Mouse (Mus musculus): ENCODE data around the gene Actrt3. TPM values are rescaled to one million over a fixed set of nuclear protein-coding genes. Genes with fewer than 3 reads are reported as not detected.
"Not testable (repeated sequence)": the region's sequence is repeated elsewhere in the genome, so short reads cannot be mapped to it uniquely, and the experiment has no call there.

The Actrt3 gene
- polyA plus RNA-seq, 1 experiment from 2014 or later: 0.14 TPM

DNA sequence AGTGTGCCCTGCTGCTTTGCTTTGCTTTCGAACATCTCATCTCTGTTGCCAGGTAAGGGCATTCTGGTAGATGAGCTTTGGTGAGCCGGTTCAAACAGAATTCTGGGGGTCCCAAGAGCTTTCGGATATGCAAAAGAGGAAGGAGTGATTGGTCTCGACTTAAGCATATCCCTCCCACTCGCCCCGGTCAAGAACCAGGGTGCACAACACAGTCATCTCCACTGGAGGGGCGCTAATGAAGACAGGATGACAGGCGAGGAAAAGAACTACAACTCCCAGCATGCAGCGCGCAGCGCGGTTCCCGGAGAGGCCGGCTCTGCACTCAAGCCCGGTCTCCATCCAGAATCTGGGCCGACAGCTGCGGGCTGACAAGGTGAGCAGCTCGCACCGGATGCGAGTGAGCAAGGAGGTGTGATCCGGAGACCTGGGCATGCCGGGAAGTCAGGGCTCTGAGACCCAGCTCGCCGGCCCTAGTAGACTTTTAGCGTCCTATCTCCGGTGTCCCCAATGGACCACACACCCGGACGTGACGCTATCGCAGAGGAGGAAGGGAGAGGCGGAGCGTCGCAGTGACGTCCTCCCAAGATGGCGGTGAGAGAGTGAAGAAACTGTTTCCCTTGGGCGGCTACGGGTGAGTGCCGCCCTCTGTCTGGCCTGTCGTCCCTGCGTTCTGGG is 2.5 kb upstream of the Actrt3 start, which contains the start of gene Mynn:
Gene Mynn, plus strand, starts transcription at position 1 of the 675 bp plus-strand sequence.
- WGBS: under 1% methylated on average over 40 of the region's 40 CpGs
- Histone ChIP-seq H3K4me1 (replicated peaks) (peaks cover 20% of the 10 kb centered on the region), H3K9me3 (no peaks in the 10 kb centered on the region)

DNA sequence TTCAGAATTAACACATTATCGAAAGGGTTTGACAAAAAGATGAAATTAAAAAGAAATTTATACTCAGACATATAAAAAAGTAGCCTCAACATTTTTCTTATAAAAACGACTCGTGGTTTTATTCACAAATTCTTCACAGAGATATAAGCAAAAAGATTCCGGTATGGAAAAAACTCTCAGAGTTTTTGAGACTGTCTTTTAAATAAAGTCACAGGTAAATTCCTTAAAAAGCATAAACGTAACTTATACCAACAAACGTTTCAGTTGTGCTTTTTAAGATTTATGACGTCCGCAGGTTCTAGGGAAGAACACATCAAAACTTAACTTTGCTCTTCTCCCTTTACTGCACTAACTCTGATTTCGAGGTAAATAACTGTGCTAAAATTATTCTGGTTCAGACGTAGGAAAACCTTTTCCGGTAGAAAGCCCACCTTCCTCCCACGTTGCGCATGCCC is 1.9 kb upstream of the Actrt3 start:
- WGBS: 2% methylated on average over 13 of the region's 13 CpGs
- H3K4me1 ChIP-seq (replicated peaks): peaks cover 20% of the 10 kb centered on the region
- no peak for DNase-seq (ENCODE audit: low spot score)
- peaks cover 25% of the 10 kb centered on the region for H3K36me3 ChIP-seq
- no peaks in the 10 kb centered on the region for H3K9me3 ChIP-seq
- peaks cover 29% of the 10 kb centered on the region for H3K27me3 ChIP-seq (ENCODE audit: insufficient read depth, poor library complexity, severe bottlenecking)
- peak overlapping the region; percentile 93 for H3K27ac ChIP-seq
- H3K4me3 ChIP-seq: peak overlapping the region; percentile 69

More for the DNA sequence above, 2.5 kb upstream of the Actrt3 start, which contains the start of gene Mynn:
- peak within 1 kb of the TSS; percentile 93 for H3K27ac ChIP-seq
- H3K36me3 ChIP-seq: peaks cover 29% of the 10 kb centered on the region
- peak within 1 kb of the TSS; percentile 69 for H3K4me3 ChIP-seq
- H3K27me3 ChIP-seq (ENCODE audit: insufficient read depth, poor library complexity, severe bottlenecking): peaks cover 24% of the 10 kb centered on the region
- DNase-seq (ENCODE audit: low spot score): peak; percentile 98

DNA sequence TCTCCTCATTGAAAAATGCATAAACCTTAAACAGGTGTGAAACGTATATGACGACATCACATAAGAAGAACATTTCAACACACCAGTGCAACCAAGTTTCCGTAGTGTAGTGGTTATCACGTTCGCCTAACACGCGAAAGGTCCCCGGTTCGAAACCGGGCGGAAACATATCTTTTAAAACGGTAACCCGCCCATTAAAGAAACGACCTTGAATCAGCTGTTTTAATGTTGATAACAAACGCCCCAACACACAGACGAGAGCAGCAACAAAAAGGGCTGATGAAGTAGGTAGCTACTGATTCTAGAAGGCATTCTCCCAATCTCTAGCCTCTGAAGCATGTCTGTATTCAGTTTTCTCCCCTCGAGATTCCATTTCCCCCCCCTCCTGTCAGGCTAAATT is 1.4 kb upstream of the Actrt3 start:
- WGBS: under 1% methylated on average over 17 of the region's 17 CpGs
- no peaks in the 10 kb centered on the region for H3K9me3 ChIP-seq
- peaks cover 20% of the 10 kb centered on the region for H3K4me1 ChIP-seq (replicated peaks)
- no peak overlapping the region for H3K27ac ChIP-seq
- H3K27me3 ChIP-seq (ENCODE audit: insufficient read depth, poor library complexity, severe bottlenecking): peaks cover 34% of the 10 kb centered on the region
- peaks cover 20% of the 10 kb centered on the region for H3K36me3 ChIP-seq
- peak; percentile 81 for DNase-seq (ENCODE audit: low spot score)
- peak overlapping the region; percentile 69 for H3K4me3 ChIP-seq

DNA sequence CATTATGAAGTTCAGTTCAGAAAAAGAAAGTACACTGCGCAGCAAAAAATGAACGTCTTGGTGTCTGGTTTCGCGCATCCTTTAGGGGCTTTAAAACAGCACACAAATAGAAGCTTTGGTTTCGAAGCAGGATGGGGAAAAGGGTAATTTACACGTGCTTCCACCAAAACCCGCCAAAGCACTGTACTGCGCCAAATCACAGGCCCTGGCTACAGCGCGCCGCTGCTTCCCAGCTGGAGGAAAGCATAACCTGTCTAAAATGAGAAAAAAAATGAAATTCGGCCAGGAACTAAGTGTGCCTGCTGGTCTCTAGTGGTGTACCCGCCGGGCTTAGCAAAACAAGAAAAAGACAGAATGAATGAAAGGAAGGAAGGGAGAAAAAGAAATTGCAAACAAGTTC is 978 bp upstream of the Actrt3 start:
- peak; percentile 62 for DNase-seq (ENCODE audit: low spot score)
- Histone ChIP-seq H3K27me3 (ENCODE audit: insufficient read depth, poor library complexity, severe bottlenecking) (peaks cover 37% of the 10 kb centered on the region), H3K27ac (peak overlapping the region; percentile 69; the same call in 1 of the 2 replicates), H3K4me3 (peak overlapping the region; percentile 69), H3K9me3 (no peaks in the 10 kb centered on the region), H3K36me3 (peaks cover 16% of the 10 kb centered on the region), H3K4me1 (replicated peaks) (peaks cover 23% of the 10 kb centered on the region)
- under 1% methylated on average over 14 of the region's 14 CpGs for WGBS

DNA sequence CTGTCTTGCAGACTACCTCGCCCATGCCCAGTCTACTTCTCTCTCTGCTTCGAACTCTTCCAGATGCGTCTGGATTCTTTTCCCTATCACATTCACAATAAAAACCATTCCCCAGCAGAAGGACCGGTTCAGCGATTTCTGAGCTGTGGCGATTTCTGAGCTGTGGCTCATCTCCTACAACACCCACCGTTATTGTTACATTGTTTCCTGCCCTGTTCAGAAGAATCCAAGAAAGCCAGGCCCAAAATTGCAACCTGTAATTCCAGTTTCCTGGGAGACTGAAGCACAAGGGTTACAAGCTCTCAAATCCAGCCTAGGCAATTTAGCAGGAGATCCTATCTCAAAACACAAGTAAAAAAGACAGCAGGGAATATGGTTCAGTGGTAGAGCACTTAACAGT is 2.5 kb downstream of the Actrt3 start:
- 80% methylated on average over 7 of the region's 7 CpGs for WGBS
- Histone ChIP-seq H3K9me3 (no peaks in the 10 kb centered on the region), H3K4me3 (no peak overlapping the region), H3K27me3 (ENCODE audit: insufficient read depth, poor library complexity, severe bottlenecking) (peaks cover 42% of the 10 kb centered on the region), H3K4me1 (replicated peaks) (peaks cover 16% of the 10 kb centered on the region), H3K27ac (no peak overlapping the region), H3K36me3 (no peaks in the 10 kb centered on the region)
- DNase-seq (ENCODE audit: low spot score): no peak

DNA sequence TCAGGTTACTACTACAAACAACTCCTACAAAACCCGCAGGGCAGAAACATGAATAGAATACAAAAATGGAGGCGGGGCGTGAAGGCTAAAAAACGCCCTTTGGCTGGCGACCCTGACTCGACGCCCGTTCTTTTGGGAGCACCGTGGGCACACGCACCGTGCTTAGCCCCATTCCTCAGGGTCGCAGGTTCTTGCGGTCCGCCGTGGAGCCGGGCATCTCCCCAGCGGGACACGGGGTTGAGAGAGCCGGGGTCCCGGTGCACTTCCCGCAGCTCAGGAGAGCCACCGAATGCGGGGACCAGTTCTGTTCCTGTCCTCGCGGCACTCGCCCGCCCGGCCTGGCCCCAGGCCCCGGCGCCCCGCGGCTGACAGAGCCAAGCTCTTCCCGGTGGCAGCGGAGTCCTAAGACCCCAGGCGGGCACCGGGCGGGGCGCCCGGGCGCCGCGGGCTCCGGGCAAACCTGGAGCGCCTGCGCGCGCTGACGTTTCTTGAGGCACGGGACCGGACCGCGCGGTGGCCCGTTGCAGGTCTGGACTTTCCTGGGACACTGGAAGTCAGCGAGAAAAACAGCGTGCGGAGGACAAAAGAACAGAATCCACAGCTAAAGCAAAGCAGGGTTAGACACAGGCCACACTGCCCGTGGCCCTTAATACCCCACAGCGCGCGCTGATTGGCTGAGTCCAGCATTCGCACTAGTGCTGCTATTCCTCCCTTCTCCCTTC is 4.5 kb downstream of the Actrt3 start:
- Histone ChIP-seq H3K4me1 (replicated peaks) (peaks cover 16% of the 10 kb centered on the region), H3K4me3 (peak overlapping the region; percentile 81), H3K36me3 (no peaks in the 10 kb centered on the region), H3K27me3 (ENCODE audit: insufficient read depth, poor library complexity, severe bottlenecking) (peaks cover 42% of the 10 kb centered on the region), H3K27ac (peak overlapping the region; percentile 91), H3K9me3 (no peaks in the 10 kb centered on the region)
- peak; percentile 65 for DNase-seq (ENCODE audit: low spot score)
- WGBS: under 1% methylated on average over 62 of the region's 62 CpGs

DNA sequence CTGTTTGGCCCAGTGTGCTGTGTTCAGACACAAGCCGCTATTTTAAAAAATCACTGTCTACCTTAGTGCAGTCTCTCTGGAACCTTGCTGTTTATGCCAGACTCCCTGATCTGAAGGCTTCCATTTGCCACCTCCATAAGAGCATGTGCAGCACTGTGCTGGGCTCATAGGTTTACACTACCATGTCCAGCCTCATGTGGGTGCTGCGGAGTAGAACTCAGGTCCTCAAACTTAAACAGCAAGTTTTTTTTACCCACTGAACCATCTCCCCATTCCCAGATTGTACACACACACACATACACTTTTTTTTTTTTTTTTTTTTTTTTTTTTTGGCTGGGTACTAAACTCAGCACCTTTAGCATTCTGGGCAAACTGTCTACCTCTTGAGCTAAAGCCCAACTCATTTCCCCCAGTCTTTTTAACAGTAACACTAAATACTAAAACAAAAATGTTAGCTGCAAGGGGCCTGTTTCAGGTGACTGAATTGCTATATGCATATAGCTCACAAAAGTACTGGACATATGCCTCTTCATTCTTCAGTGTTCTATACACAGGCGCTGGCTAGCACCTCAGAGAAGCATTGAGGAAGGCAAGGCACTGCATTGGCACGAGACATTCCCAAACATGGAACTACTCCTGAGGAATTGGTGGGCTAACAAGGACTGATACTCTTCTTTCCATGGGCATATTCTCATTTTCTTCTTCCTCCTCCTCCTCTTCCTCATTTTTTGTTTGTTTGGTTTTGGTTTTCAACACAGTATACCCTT is 5.8 kb downstream of the Actrt3 start:
- Histone ChIP-seq H3K9me3 (no peaks in the 10 kb centered on the region), H3K36me3 (no peaks in the 10 kb centered on the region), H3K27ac (no peak overlapping the region), H3K4me1 (replicated peaks) (peaks cover 6% of the 10 kb centered on the region; the same call in 1 of the 2 replicates), H3K4me3 (no peak overlapping the region), H3K27me3 (ENCODE audit: insufficient read depth, poor library complexity, severe bottlenecking) (peaks cover 34% of the 10 kb centered on the region)
- WGBS: 74% methylated on average over 4 of the region's 4 CpGs
- DNase-seq (ENCODE audit: low spot score): peak; percentile 17

DNA sequence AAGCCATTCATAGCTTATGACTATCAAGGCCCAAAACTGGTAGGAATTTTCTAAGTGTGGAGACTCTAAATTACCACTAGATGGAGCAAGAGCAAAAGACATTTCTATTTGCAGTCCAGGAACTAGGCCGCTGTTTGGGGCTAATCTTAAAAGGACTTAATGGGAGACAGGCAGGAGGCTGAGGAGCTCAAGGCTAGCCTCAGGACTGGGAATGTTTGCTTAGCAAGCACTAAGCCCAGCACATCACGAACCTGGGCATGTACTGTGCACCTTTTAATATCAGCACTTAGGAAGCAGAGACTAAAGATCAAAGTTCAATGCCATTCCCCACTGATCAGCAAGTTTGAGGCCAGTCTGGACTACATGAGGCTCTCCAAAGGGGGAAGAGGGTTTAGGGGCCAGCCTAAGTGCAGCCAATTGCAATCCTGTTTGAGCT is 7.3 kb downstream of the Actrt3 start:
- peaks cover 6% of the 10 kb centered on the region; the same call in 1 of the 2 replicates for H3K4me1 ChIP-seq (replicated peaks)
- 3% methylated on average over 2 of the region's 2 CpGs for WGBS
- peak; percentile 37 for DNase-seq (ENCODE audit: low spot score)
- H3K27me3 ChIP-seq (ENCODE audit: insufficient read depth, poor library complexity, severe bottlenecking): peaks cover 20% of the 10 kb centered on the region
- no peak overlapping the region for H3K4me3 ChIP-seq
- no peak overlapping the region for H3K27ac ChIP-seq
- no peaks in the 10 kb centered on the region for H3K9me3 ChIP-seq
- no peaks in the 10 kb centered on the region for H3K36me3 ChIP-seq

DNA sequence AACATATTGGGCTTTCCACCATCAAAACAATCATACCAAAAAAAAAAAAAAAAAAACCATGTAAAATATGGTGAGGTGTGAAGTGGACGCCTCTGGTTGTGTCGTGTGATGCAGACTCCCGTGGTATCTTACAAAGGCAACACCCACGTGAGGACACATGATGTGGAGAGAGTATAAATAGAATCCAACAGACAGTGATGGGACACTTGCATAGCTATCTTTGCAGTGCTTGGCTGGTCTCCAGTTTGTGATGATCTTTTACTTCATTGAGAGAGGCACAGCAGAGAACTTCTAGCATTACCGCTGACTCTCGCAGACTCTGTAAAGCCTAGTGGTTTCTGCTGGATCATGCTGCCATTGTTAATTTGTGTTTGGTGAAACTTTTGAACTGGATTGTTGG is 10.9 kb downstream of the Actrt3 start:
- Histone ChIP-seq H3K9me3 (no peaks in the 10 kb centered on the region), H3K4me3 (no peak overlapping the region), H3K4me1 (replicated peaks) (no peaks in the 10 kb centered on the region), H3K36me3 (no peaks in the 10 kb centered on the region), H3K27me3 (ENCODE audit: insufficient read depth, poor library complexity, severe bottlenecking) (peaks cover 5% of the 10 kb centered on the region; the same call in 1 of the 2 replicates), H3K27ac (no peak overlapping the region)
- 86% methylated on average over 6 of the region's 6 CpGs for WGBS
- no peak for DNase-seq (ENCODE audit: low spot score)

DNA sequence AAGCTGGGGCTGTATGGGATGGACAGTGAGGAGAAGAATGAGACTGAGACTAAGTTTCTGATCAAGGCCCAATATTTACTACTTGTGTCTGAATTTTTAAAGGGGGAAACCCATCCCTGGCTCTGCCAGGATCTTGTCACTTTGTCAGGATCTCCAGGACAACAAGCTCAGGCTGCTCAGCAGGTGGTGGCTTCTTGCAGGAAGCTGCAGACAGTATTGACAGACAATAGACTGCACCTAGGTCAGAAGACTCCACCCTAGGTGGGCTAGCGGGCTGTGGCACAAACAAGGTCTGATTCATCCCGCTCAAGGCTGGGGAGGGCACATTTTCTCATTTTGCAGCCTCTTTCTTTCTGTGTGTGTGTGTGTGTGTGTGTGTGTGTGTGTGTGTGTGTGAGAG is 26.2 kb downstream of the Actrt3 start:
- no peaks in the 10 kb centered on the region for H3K4me1 ChIP-seq (replicated peaks)
- WGBS: 6% methylated on average over 2 of the region's 2 CpGs
- no peak overlapping the region for H3K4me3 ChIP-seq
- H3K27me3 ChIP-seq (ENCODE audit: insufficient read depth, poor library complexity, severe bottlenecking): no peaks in the 10 kb centered on the region
- H3K36me3 ChIP-seq: no peaks in the 10 kb centered on the region
- no peak for DNase-seq (ENCODE audit: low spot score)
- no peak overlapping the region for H3K27ac ChIP-seq
- no peaks in the 10 kb centered on the region for H3K9me3 ChIP-seq

DNA sequence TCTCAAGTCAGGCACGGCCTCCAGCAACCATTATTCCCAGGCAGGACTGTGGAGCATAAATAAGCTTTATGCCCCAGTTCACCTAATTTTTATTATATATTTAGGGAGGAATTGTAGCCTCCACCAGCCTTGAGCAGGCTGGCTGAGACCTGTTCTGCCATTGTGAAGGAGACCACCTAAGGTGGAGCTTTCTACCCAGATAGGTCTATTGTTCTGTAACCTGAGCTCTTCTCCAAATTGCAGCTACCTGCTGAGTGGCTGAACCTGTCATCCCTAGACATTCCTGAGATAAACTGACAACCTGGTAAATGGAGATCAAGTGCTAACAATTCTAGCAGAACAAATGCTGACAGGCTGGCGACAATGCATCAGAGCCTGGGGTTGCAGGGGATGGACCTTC is 33.4 kb downstream of the Actrt3 start:
- not testable (repeated sequence) for H3K27ac ChIP-seq; H3K4me3 ChIP-seq; DNase-seq (ENCODE audit: low spot score); H3K36me3 ChIP-seq; H3K27me3 ChIP-seq (ENCODE audit: insufficient read depth, poor library complexity, severe bottlenecking); H3K4me1 ChIP-seq (replicated peaks); H3K9me3 ChIP-seq
- WGBS: 27% methylated on average over 1 of the region's 2 CpGs

DNA sequence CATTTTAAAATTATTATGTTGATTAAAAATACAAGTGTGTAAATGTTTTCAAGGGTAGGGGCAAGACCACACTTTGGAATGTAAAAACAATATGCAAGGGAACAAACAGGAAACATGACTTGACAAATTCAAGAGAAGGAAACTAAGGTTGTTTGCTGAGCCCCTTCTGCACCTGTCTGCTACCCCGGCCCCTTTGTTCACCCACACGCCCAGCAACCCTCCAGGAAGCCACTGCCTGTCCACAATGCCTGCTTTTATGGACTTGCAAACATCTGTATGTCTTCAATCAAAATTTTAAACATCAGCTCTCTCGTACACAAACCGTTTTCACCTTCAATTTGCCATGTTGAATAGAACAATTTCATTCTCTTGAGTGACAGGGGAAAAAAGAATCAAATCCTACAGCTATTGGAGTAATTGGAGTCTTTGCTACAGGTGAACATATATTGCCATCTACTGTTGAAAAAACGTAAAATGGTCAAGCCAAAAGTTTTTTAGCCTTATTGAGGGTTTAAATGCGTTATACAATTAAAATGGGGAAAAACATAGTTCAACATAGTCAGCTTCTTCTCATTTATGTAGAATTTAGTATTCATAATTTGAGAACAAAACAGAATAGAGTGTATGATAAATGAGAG is 38.9 kb downstream of the Actrt3 start:
- no peak overlapping the region for H3K4me3 ChIP-seq
- H3K36me3 ChIP-seq: no peaks in the 10 kb centered on the region
- H3K9me3 ChIP-seq: no peaks in the 10 kb centered on the region
- no peak overlapping the region for H3K27ac ChIP-seq
- H3K27me3 ChIP-seq (ENCODE audit: insufficient read depth, poor library complexity, severe bottlenecking): no peaks in the 10 kb centered on the region; the same call in 1 of the 2 replicates
- no peak for DNase-seq (ENCODE audit: low spot score)
- no peaks in the 10 kb centered on the region for H3K4me1 ChIP-seq (replicated peaks)
- WGBS: 55% methylated on average over 6 of the region's 6 CpGs

Data from hindbrain, embryonic 10.5 days (tissue).